Mouse (Mus musculus): ENCODE data around the gene Slc30a3. TPM values are rescaled to one million over a fixed set of nuclear protein-coding genes. Genes with fewer than 3 reads are reported as not detected.

The Slc30a3 gene
- not detected for polyA plus RNA-seq (2014; fragmentation: Illumina TruSeq; extraction: RNeasy Lipid Tissue Mini Kit (QIAGEN cat#74804))

GRCm38 (mm10) chr5:31108000-31108490 is at the start of gene Slc30a3:
TSS of gene Slc30a3 (minus strand) at chr5:31108237.

GRCm38 (mm10) chr5:31154152-31154553 is 46.1 kb upstream of the Slc30a3 start, which contains the start of gene Mpv17:
TSS of gene Mpv17 (minus strand) at chr5:31154251.

GRCm38 (mm10) chr5:31138241-31138967 is 30.4 kb upstream of the Slc30a3 start, which contains the start of gene Ucn:
TSS of gene Ucn (minus strand) at chr5:31138829.

GRCm38 (mm10) chr5:31116354-31116753 is 8.3 kb upstream of the Slc30a3 start, which contains the start of gene Trim54:
TSS of gene Trim54 (plus strand) at chr5:31116712.

GRCm38 (mm10) chr5:31105814-31106335 is 2.2 kb downstream of the Slc30a3 start, which contains the start of gene Dnajc5g:
TSS of gene Dnajc5g (plus strand) at chr5:31106285.

GRCm38 (mm10) chr5:31054261-31055215 is 53.5 kb downstream of the Slc30a3 start, which contains the start of gene Cad:
TSS of gene Cad (plus strand) at chr5:31054780.

GRCm38 (mm10) chr5:31048763-31049641 is 59.0 kb downstream of the Slc30a3 start, which contains the start of gene Slc5a6:
TSS of gene Slc5a6 (minus strand) at chr5:31048924.

GRCm38 (mm10) chr5:31047848-31048762 is 59.9 kb downstream of the Slc30a3 start, which contains the start of gene Atraid:
TSS of gene Atraid (plus strand) at chr5:31048312.

Other genes starting within 250 kb of the Slc30a3 start
- 29.0 TPM for gene Tmem214, start 240.2 kb downstream of the Slc30a3 start, polyA plus RNA-seq (2014; fragmentation: Illumina TruSeq; extraction: RNeasy Lipid Tissue Mini Kit (QIAGEN cat#74804))
- 4.3 TPM for gene Agbl5, start 219.5 kb downstream of the Slc30a3 start, polyA plus RNA-seq (2014; fragmentation: Illumina TruSeq; extraction: RNeasy Lipid Tissue Mini Kit (QIAGEN cat#74804))
- 209 TPM for gene Ost4, start 200.4 kb downstream of the Slc30a3 start, polyA plus RNA-seq (2014; fragmentation: Illumina TruSeq; extraction: RNeasy Lipid Tissue Mini Kit (QIAGEN cat#74804))
- not detected for gene Emilin1, start 194.8 kb downstream of the Slc30a3 start, polyA plus RNA-seq (2014; fragmentation: Illumina TruSeq; extraction: RNeasy Lipid Tissue Mini Kit (QIAGEN cat#74804))
- gene Khk, start 186.8 kb downstream of the Slc30a3 start, polyA plus RNA-seq (2014; fragmentation: Illumina TruSeq; extraction: RNeasy Lipid Tissue Mini Kit (QIAGEN cat#74804)), result not detected
- not detected for gene Cgref1, start 162.6 kb downstream of the Slc30a3 start, polyA plus RNA-seq (2014; fragmentation: Illumina TruSeq; extraction: RNeasy Lipid Tissue Mini Kit (QIAGEN cat#74804))
- gene Preb, start 147.9 kb downstream of the Slc30a3 start, polyA plus RNA-seq (2014; fragmentation: Illumina TruSeq; extraction: RNeasy Lipid Tissue Mini Kit (QIAGEN cat#74804)), result 11.1 TPM
- 4.5 TPM for gene Tcf23, start 139.6 kb downstream of the Slc30a3 start, polyA plus RNA-seq (2014; fragmentation: Illumina TruSeq; extraction: RNeasy Lipid Tissue Mini Kit (QIAGEN cat#74804))
- gene Atraid, start 59.9 kb downstream of the Slc30a3 start, polyA plus RNA-seq (2014; fragmentation: Illumina TruSeq; extraction: RNeasy Lipid Tissue Mini Kit (QIAGEN cat#74804)), result 77.8 TPM
- 1.9 TPM for gene Slc5a6, start 59.3 kb downstream of the Slc30a3 start, polyA plus RNA-seq (2014; fragmentation: Illumina TruSeq; extraction: RNeasy Lipid Tissue Mini Kit (QIAGEN cat#74804))
- 1.7 TPM for gene Cad, start 53.5 kb downstream of the Slc30a3 start, polyA plus RNA-seq (2014; fragmentation: Illumina TruSeq; extraction: RNeasy Lipid Tissue Mini Kit (QIAGEN cat#74804))
- 0.97 TPM for gene Dnajc5g, start 2.0 kb downstream of the Slc30a3 start, polyA plus RNA-seq (2014; fragmentation: Illumina TruSeq; extraction: RNeasy Lipid Tissue Mini Kit (QIAGEN cat#74804))
- not detected for gene Trim54, start 8.5 kb upstream of the Slc30a3 start, polyA plus RNA-seq (2014; fragmentation: Illumina TruSeq; extraction: RNeasy Lipid Tissue Mini Kit (QIAGEN cat#74804))
- not detected for gene Ucn, start 30.6 kb upstream of the Slc30a3 start, polyA plus RNA-seq (2014; fragmentation: Illumina TruSeq; extraction: RNeasy Lipid Tissue Mini Kit (QIAGEN cat#74804))
- 41.7 TPM for gene Mpv17, start 46.0 kb upstream of the Slc30a3 start, polyA plus RNA-seq (2014; fragmentation: Illumina TruSeq; extraction: RNeasy Lipid Tissue Mini Kit (QIAGEN cat#74804))
- gene Gm29609, start 71.7 kb upstream of the Slc30a3 start, polyA plus RNA-seq (2014; fragmentation: Illumina TruSeq; extraction: RNeasy Lipid Tissue Mini Kit (QIAGEN cat#74804)), result 0.48 TPM
- 47.4 TPM for gene Gtf3c2, start 71.9 kb upstream of the Slc30a3 start, polyA plus RNA-seq (2014; fragmentation: Illumina TruSeq; extraction: RNeasy Lipid Tissue Mini Kit (QIAGEN cat#74804))
- 57.4 TPM for gene Snx17, start 85.0 kb upstream of the Slc30a3 start, polyA plus RNA-seq (2014; fragmentation: Illumina TruSeq; extraction: RNeasy Lipid Tissue Mini Kit (QIAGEN cat#74804))
- gene Eif2b4, start 85.2 kb upstream of the Slc30a3 start, polyA plus RNA-seq (2014; fragmentation: Illumina TruSeq; extraction: RNeasy Lipid Tissue Mini Kit (QIAGEN cat#74804)), result 2.3 TPM
- 1.5 TPM for gene Zfp513, start 94.1 kb upstream of the Slc30a3 start, polyA plus RNA-seq (2014; fragmentation: Illumina TruSeq; extraction: RNeasy Lipid Tissue Mini Kit (QIAGEN cat#74804))
- 30.2 TPM for gene Ppm1g, start 112.5 kb upstream of the Slc30a3 start, polyA plus RNA-seq (2014; fragmentation: Illumina TruSeq; extraction: RNeasy Lipid Tissue Mini Kit (QIAGEN cat#74804))
- gene Nrbp1, start 132.6 kb upstream of the Slc30a3 start, polyA plus RNA-seq (2014; fragmentation: Illumina TruSeq; extraction: RNeasy Lipid Tissue Mini Kit (QIAGEN cat#74804)), result 85.1 TPM
- not detected for gene Gm9970, start 133.0 kb upstream of the Slc30a3 start, polyA plus RNA-seq (2014; fragmentation: Illumina TruSeq; extraction: RNeasy Lipid Tissue Mini Kit (QIAGEN cat#74804))
- not detected for gene Krtcap3, start 143.5 kb upstream of the Slc30a3 start, polyA plus RNA-seq (2014; fragmentation: Illumina TruSeq; extraction: RNeasy Lipid Tissue Mini Kit (QIAGEN cat#74804))
- gene Ift172, start 182.9 kb upstream of the Slc30a3 start, polyA plus RNA-seq (2014; fragmentation: Illumina TruSeq; extraction: RNeasy Lipid Tissue Mini Kit (QIAGEN cat#74804)), result 18.2 TPM
- gene Fndc4, start 187.8 kb upstream of the Slc30a3 start, polyA plus RNA-seq (2014; fragmentation: Illumina TruSeq; extraction: RNeasy Lipid Tissue Mini Kit (QIAGEN cat#74804)), result 9.6 TPM
- gene Gckr, start 189.2 kb upstream of the Slc30a3 start, polyA plus RNA-seq (2014; fragmentation: Illumina TruSeq; extraction: RNeasy Lipid Tissue Mini Kit (QIAGEN cat#74804)), result 0.43 TPM